Mouse (Mus musculus) testis, adult 2 months (tissue): ENCODE results near the gene Dolpp1.

ENCODE experiments used
- CTCF ChIP-seq: fragments of 200-500 bp; IDR thresholded peaks from 2 replicates; pipeline ENCODE4 v1.5.1; 2012; ENCODE audit warnings: low read depth, mild to moderate bottlenecking, inconsistent platforms, low read length, moderate library complexity; ENCODE audit not compliant: control insufficient read depth, insufficient read depth, insufficient replicate concordance
- POLR2A ChIP-seq: fragments of 200-500 bp; IDR thresholded peaks from 2 replicates; pipeline ENCODE4 v1.6.1; 2012; ENCODE audit warnings: low read depth, mild to moderate bottlenecking, inconsistent platforms, low read length, moderate library complexity; ENCODE audit not compliant: control insufficient read depth

DNA sequence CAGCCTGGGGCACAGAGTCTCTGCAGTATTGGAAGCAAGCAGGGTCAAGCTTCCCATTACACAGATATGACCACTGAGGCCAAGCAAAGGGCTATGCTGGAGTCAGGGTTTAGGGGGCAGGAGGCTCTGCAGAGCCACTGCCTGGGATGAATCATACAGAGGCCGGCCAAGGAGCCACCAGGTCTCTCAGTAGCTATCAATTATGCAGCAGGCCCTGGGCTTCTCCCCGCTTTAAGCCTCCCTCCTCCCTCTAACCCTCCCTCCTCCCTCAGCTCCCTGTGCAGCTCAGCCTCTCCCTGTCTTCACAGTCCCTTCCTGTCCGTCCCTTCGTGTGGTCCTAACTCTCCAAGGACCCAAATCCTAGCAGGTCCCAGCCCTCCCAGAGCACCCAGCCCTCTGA, 35.8 kb upstream of the Dolpp1 start:
- TF ChIP-seq POLR2A: no peak
- TF ChIP-seq CTCF: no peak
